Mouse (Mus musculus): ENCODE data around the gene Chst14. TPM values are rescaled to one million over a fixed set of nuclear protein-coding genes. Genes with fewer than 3 reads are reported as not detected.
A peak's percentile ranks its signal among the peaks of the same experiment; 100 is the strongest.

The Chst14 gene
- total and polyA plus RNA-seq, 3 experiments = 7.8 to 10.4 (median 8.2) TPM

DNA sequence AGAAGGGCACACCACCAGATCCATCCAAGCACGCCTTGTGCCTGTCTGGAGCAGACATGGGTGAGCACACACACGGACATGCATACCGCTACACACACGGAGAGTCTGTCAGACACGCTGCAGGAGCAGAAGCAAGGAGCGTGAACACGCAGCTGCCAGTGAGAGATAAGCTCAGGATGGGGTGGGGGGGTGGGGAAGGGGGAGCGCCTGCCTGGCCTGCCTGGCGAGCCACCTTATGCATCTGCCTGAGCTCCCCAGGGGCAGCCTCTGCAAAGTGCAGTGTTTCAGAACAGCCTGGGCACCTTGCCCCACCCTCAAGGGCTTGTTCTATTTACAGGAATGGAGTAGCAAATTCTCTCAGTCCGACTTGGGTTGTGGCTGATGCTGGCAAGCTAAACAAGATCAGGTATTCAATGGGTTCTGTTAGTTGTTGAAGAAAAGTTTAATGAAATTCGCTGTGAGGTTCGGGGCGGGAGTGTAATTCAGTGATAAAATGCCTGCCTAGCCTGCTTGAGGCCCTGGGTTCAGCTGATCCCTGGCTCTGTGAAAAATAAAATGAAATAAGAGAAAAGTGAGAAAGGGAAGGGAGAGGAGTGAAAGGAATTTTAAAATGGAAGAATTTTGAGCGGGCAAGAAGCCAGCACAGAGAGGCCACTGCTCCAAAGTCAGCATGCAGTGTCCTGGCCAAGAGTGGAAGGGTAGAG is 38.3 kb upstream of the Chst14 start:
- TF ChIP-seq POLR2A (IDR thresholded peaks at IDR 0.05; ENCODE audit: insufficient read depth, low read depth, low read length) (no peak), EP300 (IDR thresholded peaks at IDR 0.05; ENCODE audit: insufficient read depth, low read depth, low read length) (no peak), CTCF (IDR thresholded peaks at IDR 0.05) (no peak)
- no peaks in the 10 kb centered on the region for H3K79me2 ChIP-seq (replicated peaks; ENCODE audit: control insufficient read depth, insufficient read depth, low read length)
- 13% methylated on average over 14 of the region's 14 CpGs for WGBS
- no peaks in the 10 kb centered on the region for H3K36me3 ChIP-seq (ENCODE audit: control insufficient read depth, insufficient read depth, low read length)
- H3K9ac ChIP-seq (ENCODE audit: low read depth, low read length) = no peak overlapping the region
- no peaks in the 10 kb centered on the region for H3K27me3 ChIP-seq (ENCODE audit: control insufficient read depth, insufficient read depth, low read length)
- peak in 1 of 2 experiments; percentile 55 for DNase-seq
- intact Hi-C loops (cut with DNase I) = loop anchor here (10.0 kb wide), 2 partner anchors 403 to 623 kb away; no protein-coding TSS in a partner anchor
- H3K4me3 ChIP-seq = no peak overlapping the region
- H3K4me1 ChIP-seq (ENCODE audit: control insufficient read depth, insufficient read depth, low read length) = 0 out of 2 replicates have a peak, but pooled peaks cover 2% of the 10 kb centered on the region
- no peak overlapping the region for H3K27ac ChIP-seq

DNA sequence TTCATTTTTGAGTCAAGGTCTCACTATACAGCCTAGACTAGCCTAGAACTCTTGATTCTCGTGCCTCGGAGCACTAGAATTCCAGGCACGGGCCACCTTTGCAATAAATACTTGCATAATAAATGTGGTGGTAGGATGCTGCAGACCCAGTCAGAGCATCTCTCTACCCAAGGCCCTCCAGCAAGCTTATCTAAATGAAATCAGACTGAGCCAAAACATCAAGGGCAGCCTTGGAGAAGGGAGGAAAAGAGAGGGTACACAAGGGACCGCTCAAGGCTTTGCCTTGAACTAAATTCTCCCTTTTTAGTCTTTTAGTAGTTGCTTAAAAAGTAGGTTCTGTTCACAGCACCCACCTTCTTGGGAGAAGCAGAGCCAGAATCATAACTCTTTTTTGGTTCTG is 35.1 kb upstream of the Chst14 start:
- Histone ChIP-seq H3K9ac (ENCODE audit: low read depth, low read length) (no peak overlapping the region), H3K4me3 (no peak overlapping the region), H3K27ac (no peak overlapping the region), H3K36me3 (ENCODE audit: control insufficient read depth, insufficient read depth, low read length) (no peaks in the 10 kb centered on the region), H3K79me2 (replicated peaks; ENCODE audit: control insufficient read depth, insufficient read depth, low read length) (no peaks in the 10 kb centered on the region), H3K4me1 (ENCODE audit: control insufficient read depth, insufficient read depth, low read length) (0 out of 2 replicates have a peak, but pooled peaks cover 1% of the 10 kb centered on the region), H3K27me3 (ENCODE audit: control insufficient read depth, insufficient read depth, low read length) (no peaks in the 10 kb centered on the region)
- WGBS = 83% methylated on average over 4 of the region's 4 CpGs
- TF ChIP-seq CTCF (IDR thresholded peaks at IDR 0.05) = no peak
- TF ChIP-seq POLR2A (IDR thresholded peaks at IDR 0.05; ENCODE audit: insufficient read depth, low read depth, low read length) = no peak
- no peak for TF ChIP-seq EP300 (IDR thresholded peaks at IDR 0.05; ENCODE audit: insufficient read depth, low read depth, low read length)
- no peak for DNase-seq
- intact Hi-C loops (cut with DNase I) = no loop called here

DNA sequence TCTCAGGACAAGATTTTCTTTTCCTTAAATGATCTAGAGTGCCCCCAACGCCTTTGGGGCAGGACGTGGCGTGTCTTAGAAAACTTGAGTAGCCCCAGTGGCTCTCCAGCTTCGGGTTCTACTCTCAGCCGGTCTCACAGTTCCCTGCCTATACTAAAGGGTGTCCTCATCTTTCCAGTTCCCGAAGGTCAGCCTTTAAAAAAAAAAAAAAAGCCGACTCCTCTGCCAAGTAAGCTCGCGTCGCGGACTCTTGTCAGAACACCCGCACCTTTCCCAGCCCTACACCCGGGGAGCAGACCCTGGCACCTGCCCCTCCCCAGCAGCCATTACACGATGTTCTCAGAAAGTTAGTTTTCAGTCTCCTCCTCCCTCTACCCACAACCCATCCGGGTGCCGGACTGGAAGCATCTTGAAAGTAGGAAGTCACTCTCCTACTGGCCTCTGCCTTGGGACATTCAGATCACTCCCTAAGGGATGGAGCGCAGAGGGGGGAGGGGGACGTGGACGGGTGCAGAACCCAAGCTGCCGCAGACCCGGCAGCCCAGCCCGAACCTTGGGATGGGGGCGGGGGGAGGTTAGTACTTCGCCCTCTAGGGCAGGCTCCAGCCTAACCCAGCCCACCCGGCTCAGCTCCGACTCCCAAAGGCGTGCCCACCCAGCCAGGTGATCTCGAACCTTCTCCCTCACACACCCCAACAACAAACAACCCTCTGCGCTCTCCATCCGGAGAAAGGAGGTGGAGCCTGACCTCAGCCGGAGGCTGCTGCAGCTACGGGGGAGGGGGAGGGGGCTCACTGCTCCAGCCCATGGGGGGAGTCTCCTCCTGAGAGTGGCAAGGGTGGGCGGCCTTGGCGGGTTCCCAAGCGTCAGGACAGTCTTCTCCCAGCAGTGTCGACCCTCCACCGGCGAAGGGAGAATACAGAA is 30.0 kb upstream of the Chst14 start:
- intact Hi-C loops (cut with DNase I) = no loop called here
- Histone ChIP-seq H3K4me3 (peak overlapping the region; percentile 65), H3K27ac (peak overlapping the region; percentile 1), H3K4me1 (ENCODE audit: control insufficient read depth, insufficient read depth, low read length) (peaks cover 2% of the 10 kb centered on the region), H3K27me3 (ENCODE audit: control insufficient read depth, insufficient read depth, low read length) (peaks cover 2% of the 10 kb centered on the region; the same call in 1 of the 2 replicates), H3K9ac (ENCODE audit: low read depth, low read length) (peak overlapping the region; percentile 73), H3K79me2 (replicated peaks; ENCODE audit: control insufficient read depth, insufficient read depth, low read length) (no peaks in the 10 kb centered on the region), H3K36me3 (ENCODE audit: control insufficient read depth, insufficient read depth, low read length) (no peaks in the 10 kb centered on the region)
- peak; percentile 61 to 68 for DNase-seq
- WGBS = 3% methylated on average over 38 of the region's 38 CpGs
- TF ChIP-seq CTCF (IDR thresholded peaks at IDR 0.05) (no peak), POLR2A (IDR thresholded peaks at IDR 0.05; ENCODE audit: insufficient read depth, low read depth, low read length) (0 out of 2 replicates have a peak, but pooled peaks have one; percentile 20), EP300 (IDR thresholded peaks at IDR 0.05; ENCODE audit: insufficient read depth, low read depth, low read length) (no peak)

DNA sequence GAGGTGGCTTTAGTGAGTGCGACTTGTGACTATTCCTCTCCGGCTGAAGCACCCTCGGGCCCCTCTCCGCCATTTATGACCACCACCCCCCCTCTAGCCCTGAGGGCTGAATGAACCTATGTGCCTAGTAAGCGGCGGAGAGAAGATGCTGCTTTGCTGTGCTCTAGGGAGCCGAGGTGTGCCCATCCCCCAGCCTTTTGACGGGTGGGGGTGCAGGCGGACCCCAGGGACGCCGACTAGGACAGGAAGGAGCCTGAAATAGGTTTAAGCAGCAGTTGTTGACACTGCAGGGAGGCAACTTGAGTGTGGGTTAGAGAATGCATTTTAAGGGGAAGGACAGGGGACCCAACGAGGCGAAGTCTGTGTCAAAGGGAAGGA is 29.4 kb upstream of the Chst14 start:
- TF ChIP-seq EP300 (IDR thresholded peaks at IDR 0.05; ENCODE audit: insufficient read depth, low read depth, low read length) (no peak), CTCF (IDR thresholded peaks at IDR 0.05) (no peak), POLR2A (IDR thresholded peaks at IDR 0.05; ENCODE audit: insufficient read depth, low read depth, low read length) (no peak)
- Histone ChIP-seq H3K79me2 (replicated peaks; ENCODE audit: control insufficient read depth, insufficient read depth, low read length) (no peaks in the 10 kb centered on the region), H3K4me1 (ENCODE audit: control insufficient read depth, insufficient read depth, low read length) (peaks cover 2% of the 10 kb centered on the region), H3K4me3 (peak overlapping the region; percentile 65), H3K27ac (no peak overlapping the region), H3K27me3 (ENCODE audit: control insufficient read depth, insufficient read depth, low read length) (peaks cover 2% of the 10 kb centered on the region; the same call in 1 of the 2 replicates), H3K9ac (ENCODE audit: low read depth, low read length) (peak overlapping the region; percentile 73), H3K36me3 (ENCODE audit: control insufficient read depth, insufficient read depth, low read length) (no peaks in the 10 kb centered on the region)
- DNase-seq = peak; percentile 40
- WGBS = under 1% methylated on average over 13 of the region's 13 CpGs
- intact Hi-C loops (cut with DNase I) = no loop called here

DNA sequence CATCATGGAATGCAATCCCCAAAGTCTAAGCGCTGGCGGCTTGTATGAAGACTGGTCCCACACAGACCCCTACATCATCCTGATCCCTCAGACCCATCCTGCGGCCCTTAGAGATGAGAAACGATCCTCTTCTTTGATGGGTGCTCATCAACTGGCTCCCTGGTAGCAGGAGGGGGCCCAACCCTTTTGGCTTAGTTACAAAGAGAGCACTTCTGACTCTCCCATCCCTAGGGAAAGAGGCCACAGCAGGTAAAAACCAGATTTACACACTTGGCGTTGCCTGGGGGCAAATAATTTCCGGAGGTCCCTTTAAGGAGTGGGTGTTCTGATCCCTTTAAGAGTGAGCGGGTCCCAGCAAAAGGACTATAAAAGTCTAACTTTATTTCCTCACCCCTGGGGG is 28.9 kb upstream of the Chst14 start:
- H3K27ac ChIP-seq = no peak overlapping the region
- intact Hi-C loops (cut with DNase I) = no loop called here
- peaks cover 2% of the 10 kb centered on the region; the same call in 1 of the 2 replicates for H3K27me3 ChIP-seq (ENCODE audit: control insufficient read depth, insufficient read depth, low read length)
- H3K4me1 ChIP-seq (ENCODE audit: control insufficient read depth, insufficient read depth, low read length) = peaks cover 2% of the 10 kb centered on the region
- no peak for DNase-seq
- H3K36me3 ChIP-seq (ENCODE audit: control insufficient read depth, insufficient read depth, low read length) = no peaks in the 10 kb centered on the region
- H3K9ac ChIP-seq (ENCODE audit: low read depth, low read length) = peak overlapping the region; percentile 73; the same call in 1 of the 2 replicates
- TF ChIP-seq EP300 (IDR thresholded peaks at IDR 0.05; ENCODE audit: insufficient read depth, low read depth, low read length) (no peak), POLR2A (IDR thresholded peaks at IDR 0.05; ENCODE audit: insufficient read depth, low read depth, low read length) (no peak), CTCF (IDR thresholded peaks at IDR 0.05) (no peak)
- no peak overlapping the region for H3K4me3 ChIP-seq
- 20% methylated on average over 7 of the region's 7 CpGs for WGBS
- H3K79me2 ChIP-seq (replicated peaks; ENCODE audit: control insufficient read depth, insufficient read depth, low read length) = 0 out of 2 replicates have a peak, but pooled peaks cover 4% of the 10 kb centered on the region

Measured in heart, adult 2 months (tissue).